Mouse (Mus musculus): ENCODE measurements around the gene Ugt3a2.

GRCm38 (mm10) chr15:9409475-9409874 is 74.1 kb downstream of the Ugt3a2 start:
- no peak for TF ChIP-seq CTCF (IDR thresholded peaks at IDR 0.05; ENCODE audit: borderline replicate concordance, insufficient read depth, low read length)
- TF ChIP-seq POLR2A (IDR thresholded peaks at IDR 0.05; ENCODE audit: low read depth, low read length) = no peak

Measured in embryonic fibroblast, embryonic 13.5 days (primary cell).